Mouse (Mus musculus) ES-E14 (cell line): ENCODE data around the gene LTO1. TPM values are rescaled to one million over a fixed set of nuclear protein-coding genes. Genes with fewer than 3 reads are reported as not detected.
"Not testable (repeated sequence)": the region's sequence is repeated elsewhere in the genome, so short reads cannot be mapped to it uniquely, and the experiment has no call there.

Source experiments
- DNase-seq: peaks from one replicate; pipeline ENCODE4 v3.0.0-alpha.2; 2013; ENCODE audit warnings: low read depth, low spot score
- H3K27ac ChIP-seq: 2 replicates; pipeline ENCODE4 v1.5.1; 2012; ENCODE audit warnings: low read depth, mild to moderate bottlenecking, low read length, moderate library complexity, mixed read lengths; ENCODE audit not compliant: poor library complexity, insufficient read depth, severe bottlenecking
- H3K36me3 ChIP-seq: 2 replicates; pipeline ENCODE4 v1.6.1; 2012; ENCODE audit warnings: mild to moderate bottlenecking, low read length, moderate library complexity, mixed read lengths; ENCODE audit not compliant: control insufficient read depth, poor library complexity, insufficient read depth, severe bottlenecking
- H3K4me1 ChIP-seq, 2 experiments: fragments of 150-350 bp in 1 of 2; sonication (generic) in 1 of 2; 2 replicates each; pipeline ENCODE4 v1.6.1; 2012; ENCODE audit warnings: low read length in 2 of 2, mild to moderate bottlenecking in 1 of 2, mixed read lengths in 1 of 2; ENCODE audit not compliant: control insufficient read depth in 2 of 2, insufficient read depth in 2 of 2, poor library complexity in 1 of 2
- H3K4me3 ChIP-seq, 2 experiments: fragments of 150-350 bp in 1 of 2; sonication (generic) in 1 of 2; 2 replicates each; pipeline ENCODE4 v1.5.1; 2012; ENCODE audit warnings: low read length in 2 of 2, low read depth in 1 of 2, mild to moderate bottlenecking in 1 of 2, mixed read lengths in 1 of 2; ENCODE audit not compliant: insufficient read depth in 1 of 2, poor library complexity in 1 of 2, severe bottlenecking in 1 of 2
- H3K9ac ChIP-seq: 2 replicates; pipeline ENCODE4 v1.6.1; 2012; ENCODE audit warnings: low read depth, mild to moderate bottlenecking, low read length, mixed read lengths; ENCODE audit not compliant: poor library complexity, insufficient read depth, severe bottlenecking
- H3K9me3 ChIP-seq: fragments of 150-350 bp; sonication (generic); 2 replicates; pipeline ENCODE4 v1.6.1; 2012; ENCODE audit warnings: low read depth, mild to moderate bottlenecking, low read length; ENCODE audit not compliant: control insufficient read depth, insufficient read depth
- CHD2 ChIP-seq: IDR thresholded peaks from 2 replicates; pipeline ENCODE4 v1.6.1; 2014; ENCODE audit warnings: mild to moderate bottlenecking, low read depth, low read length, inconsistent platforms
- HCFC1 ChIP-seq: IDR thresholded peaks from 2 replicates; pipeline ENCODE4 v1.6.1; 2012; ENCODE audit warnings: low read length, inconsistent platforms, borderline replicate concordance; ENCODE audit not compliant: insufficient read depth
- MAFK ChIP-seq: IDR thresholded peaks from 2 replicates; pipeline ENCODE4 v1.6.1; 2014; ENCODE audit warnings: mild to moderate bottlenecking, low read depth, low read length, inconsistent platforms; ENCODE audit not compliant: insufficient read depth
- ZC3H11A ChIP-seq: IDR thresholded peaks from 2 replicates; pipeline ENCODE4 v1.6.1; 2012; ENCODE audit warnings: low read depth, mild to moderate bottlenecking, inconsistent platforms, low read length, borderline replicate concordance
- ZNF384 ChIP-seq: IDR thresholded peaks from 2 replicates; pipeline ENCODE4 v1.6.1; 2012; ENCODE audit warnings: low read depth, low read length, inconsistent platforms
- in situ Hi-C, 2 experiments: fragments of 600-800 bp; cut with MboI; formaldehyde crosslinking; loops; one replicate each; pipeline ENCODE4 v1.15.1; 2025; ENCODE audit warnings: low sequenced_read_pairs in 2 of 2, inconsistent platforms in 1 of 2; ENCODE audit not compliant: unreplicated experiment in 2 of 2
- total RNA-seq: library from RNA; depleted of rRNA; stranded (reverse); fragments of 300-350 nt; gene quantifications from 2 replicates; pipeline ENCODE4 v1.2.3, GENCODE M21; 2012

Gene LTO1
- total RNA-seq, 1 experiment: 23.9 TPM

GRCm38 (mm10) chr7:144874226-144874625, 40.7 kb upstream of the LTO1 start:
- TF ChIP-seq ZC3H11A (no peak), ZNF384 (no peak), MAFK (no peak), HCFC1 (no peak), CHD2 (no peak)
- DNase-seq: no peak
- Histone ChIP-seq H3K4me1 (peaks cover 10 to 32% of the 10 kb centered on the region in 2 experiments), H3K4me3 (no peak overlapping the region), H3K9ac (no peak overlapping the region), H3K27ac (no peak overlapping the region), H3K36me3 (no peaks in the 10 kb centered on the region), H3K9me3 (no peaks in the 10 kb centered on the region)
- in situ Hi-C loops: no loop called here

GRCm38 (mm10) chr7:144878401-144878800, 36.5 kb upstream of the LTO1 start:
- Histone ChIP-seq H3K4me3 (no peak overlapping the region), H3K36me3 (no peaks in the 10 kb centered on the region), H3K9me3 (no peaks in the 10 kb centered on the region), H3K27ac (no peak overlapping the region), H3K9ac (no peak overlapping the region), H3K4me1 (peaks cover 0 to 11% of the 10 kb centered on the region in 2 experiments; a peak in 2 of 4 replicates)
- no peak for TF ChIP-seq CHD2
- TF ChIP-seq ZC3H11A: no peak
- no peak for TF ChIP-seq ZNF384
- no peak for TF ChIP-seq MAFK
- TF ChIP-seq HCFC1: no peak
- in situ Hi-C loops: no loop called here
- no peak for DNase-seq

- Histone ChIP-seq H3K27ac (no peak overlapping the region), H3K36me3 (no peaks in the 10 kb centered on the region)
These were observed 31.8 kb upstream of the LTO1 start for GRCm38 (mm10) chr7:144883106-144883505.

GRCm38 (mm10) chr7:144887672-144888071, 27.2 kb upstream of the LTO1 start:
- Histone ChIP-seq H3K27ac (no peak overlapping the region), H3K4me3 (no peak overlapping the region), H3K36me3 (no peaks in the 10 kb centered on the region), H3K9me3 (no peaks in the 10 kb centered on the region), H3K4me1 (peaks cover 7 to 8% of the 10 kb centered on the region in 2 experiments), H3K9ac (no peak overlapping the region)
- in situ Hi-C loops: no loop called here
- TF ChIP-seq ZNF384: no peak
- no peak for TF ChIP-seq HCFC1
- TF ChIP-seq MAFK: no peak
- peak; percentile 73 for TF ChIP-seq ZC3H11A
- TF ChIP-seq CHD2: no peak
- DNase-seq: no peak

More at GRCm38 (mm10) chr7:144883106-144883505, 31.8 kb upstream of the LTO1 start:
- Histone ChIP-seq H3K9me3 (no peaks in the 10 kb centered on the region), H3K4me1 (peaks cover 0 to 2% of the 10 kb centered on the region in 2 experiments; a peak in 1 of 4 replicates), H3K9ac (no peak overlapping the region), H3K4me3 (no peak overlapping the region)
- in situ Hi-C loops: no loop called here
- DNase-seq: no peak
- no peak for TF ChIP-seq MAFK

GRCm38 (mm10) chr7:144888564-144889299, 26.2 kb upstream of the LTO1 start:
- peak overlapping the region; percentile 7; the same call in 1 of the 2 replicates for H3K27ac ChIP-seq
- H3K4me1 ChIP-seq: peaks cover 7 to 8% of the 10 kb centered on the region in 2 experiments
- in situ Hi-C loops: no loop called here
- H3K9ac ChIP-seq: no peak overlapping the region
- H3K36me3 ChIP-seq: no peaks in the 10 kb centered on the region
- TF ChIP-seq ZNF384 (0 out of 2 replicates have a peak, but pooled peaks have one; percentile 26), HCFC1 (no peak)
- DNase-seq: peak; percentile 75
- H3K4me3 ChIP-seq: peak overlapping the region in 1 of 2 experiments; percentile 27; a peak in 1 of 4 replicates
- no peaks in the 10 kb centered on the region for H3K9me3 ChIP-seq

GRCm38 (mm10) chr7:144890661-144891060, 24.2 kb upstream of the LTO1 start:
- not testable (repeated sequence) for H3K4me1 ChIP-seq, H3K36me3 ChIP-seq, H3K27ac ChIP-seq, H3K9me3 ChIP-seq, H3K9ac ChIP-seq, DNase-seq, H3K4me3 ChIP-seq
- in situ Hi-C loops: loop anchor here in 1 of 2 experiments (5.0 kb wide), 1 partner anchor 98 kb away; no protein-coding TSS in a partner anchor
